Mouse (Mus musculus) heart, embryonic 12.5 days (tissue): ENCODE results near the gene Mllt10. TPM values are rescaled to one million over a fixed set of nuclear protein-coding genes. Genes with fewer than 3 reads are reported as not detected.

Experiments
- ATAC-seq: fragments of 200-750 bp; cut with Nextera tagmentation; 2 replicates; pipeline ENCODE4 v1.8.0; 2017; ENCODE audit warnings: moderate TSS enrichment, moderate library complexity; ENCODE audit not compliant: insufficient number of reproducible peaks, low FRiP score
- H3K27ac ChIP-seq: fragments of 300-500 bp; sonication (generic); 2 replicates; pipeline ENCODE4 v1.5.1; 2016; ENCODE audit warnings: mild to moderate bottlenecking, moderate library complexity; ENCODE audit not compliant: poor library complexity, severe bottlenecking
- H3K27me3 ChIP-seq: fragments of 300-500 bp; sonication (generic); replicated peaks from 2 replicates; pipeline ENCODE4 v1.6.1; 2016; ENCODE audit warnings: mild to moderate bottlenecking, moderate library complexity
- H3K36me3 ChIP-seq: fragments of 300-500 bp; sonication (generic); 2 replicates; pipeline ENCODE4 v1.6.1; 2016; ENCODE audit warnings: mild to moderate bottlenecking, moderate library complexity
- H3K4me1 ChIP-seq: fragments of 300-500 bp; sonication (generic); replicated peaks from 2 replicates; pipeline ENCODE4 v1.6.1; 2016; ENCODE audit warnings: mild to moderate bottlenecking
- H3K4me2 ChIP-seq: fragments of 300-500 bp; sonication (generic); 2 replicates; pipeline ENCODE4 v1.6.1; 2016; ENCODE audit warnings: mild to moderate bottlenecking, moderate library complexity
- H3K4me3 ChIP-seq: fragments of 300-500 bp; sonication (generic); 2 replicates; pipeline ENCODE4 v1.5.1; 2016; ENCODE audit warnings: mild to moderate bottlenecking
- H3K9ac ChIP-seq: fragments of 300-500 bp; sonication (generic); 2 replicates; pipeline ENCODE4 v1.6.1; 2016; ENCODE audit warnings: mild to moderate bottlenecking, moderate library complexity
- H3K9me3 ChIP-seq: fragments of 300-500 bp; sonication (generic); replicated peaks from 2 replicates; pipeline ENCODE4 v1.6.1; 2016; ENCODE audit warnings: mild to moderate bottlenecking, moderate library complexity
- WGBS: fragments of 180-500 bp; shearing (Covaris S2); methylation state at CpG from one replicate; pipeline ENCODE4 v1.1.7; 2016; 5-methylcytosine and 5-hydroxymethylcytosine counted together
- polyA plus RNA-seq: library from polyadenylated mRNA; unstranded; fragments of >200 nt; fragmentation: Nextera tagmentation; extraction: Ambion mirVana; gene quantifications from 2 replicates; pipeline ENCODE4 v1.2.1, GENCODE M21; 2016

Gene Mllt10
- polyA plus RNA-seq, 1 experiment from 2014 or later = 37.1 TPM

GRCm38 (mm10) chr2:18176235-18176634 lies 121.2 kb downstream of the Mllt10 start:
- WGBS = 85% methylated on average over 3 of the region's 3 CpGs
- no peak overlapping the region for H3K4me3 ChIP-seq
- no peak overlapping the region for H3K27ac ChIP-seq
- peaks cover 46% of the 10 kb centered on the region for H3K36me3 ChIP-seq
- no peaks in the 10 kb centered on the region for H3K9me3 ChIP-seq
- H3K27me3 ChIP-seq = no peaks in the 10 kb centered on the region
- ATAC-seq = no peak
- 0 out of 2 replicates have a peak, but pooled peaks cover 4% of the 10 kb centered on the region for H3K4me1 ChIP-seq
- no peak overlapping the region for H3K4me2 ChIP-seq
- H3K9ac ChIP-seq = no peak overlapping the region

DNA sequence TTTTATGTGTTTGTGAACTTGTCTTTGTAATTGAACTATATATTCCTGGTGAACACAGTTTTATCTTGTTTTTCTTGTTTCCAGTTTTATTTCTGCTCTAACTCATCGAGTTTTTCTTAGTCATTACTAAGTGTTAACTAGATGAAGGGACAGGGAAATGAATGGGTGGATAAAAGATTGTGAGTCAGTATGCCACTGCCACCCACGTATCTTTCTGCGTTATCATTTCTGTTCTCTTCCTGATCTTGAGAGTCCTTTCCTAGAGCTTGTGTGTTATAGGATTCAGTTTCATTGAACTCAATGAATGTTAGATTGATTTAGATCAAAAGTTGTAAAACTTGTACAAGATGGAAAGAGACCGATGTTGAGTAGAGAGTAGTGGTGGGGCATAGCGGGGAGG lies 125.3 kb downstream of the Mllt10 start:
- 91% methylated on average over 5 of the region's 5 CpGs for WGBS
- no peak overlapping the region for H3K4me3 ChIP-seq
- H3K27me3 ChIP-seq = no peaks in the 10 kb centered on the region
- ATAC-seq = no peak
- no peaks in the 10 kb centered on the region for H3K9me3 ChIP-seq
- H3K9ac ChIP-seq = no peak overlapping the region
- no peaks in the 10 kb centered on the region for H3K4me1 ChIP-seq
- H3K36me3 ChIP-seq = peaks cover 61% of the 10 kb centered on the region
- H3K27ac ChIP-seq = no peak overlapping the region
- no peak overlapping the region for H3K4me2 ChIP-seq

- H3K27ac ChIP-seq = no peak overlapping the region
- H3K9ac ChIP-seq = no peak overlapping the region
- ATAC-seq = no peak
- H3K4me2 ChIP-seq = no peak overlapping the region
- WGBS = 92% methylated on average over 3 of the region's 3 CpGs
- H3K9me3 ChIP-seq = no peaks in the 10 kb centered on the region
- H3K4me3 ChIP-seq = no peak overlapping the region
- H3K36me3 ChIP-seq = peaks cover 64% of the 10 kb centered on the region
- no peaks in the 10 kb centered on the region for H3K4me1 ChIP-seq
- no peaks in the 10 kb centered on the region for H3K27me3 ChIP-seq
These were observed 126.6 kb downstream of the Mllt10 start for GRCm38 (mm10) chr2:18181631-18182030.

GRCm38 (mm10) chr2:18183079-18183478 lies 128.0 kb downstream of the Mllt10 start:
- no peak overlapping the region for H3K27ac ChIP-seq
- H3K27me3 ChIP-seq = no peaks in the 10 kb centered on the region
- peaks cover 70% of the 10 kb centered on the region for H3K36me3 ChIP-seq
- no peak for ATAC-seq
- H3K9ac ChIP-seq = no peak overlapping the region
- no peak overlapping the region for H3K4me3 ChIP-seq
- no peak overlapping the region for H3K4me2 ChIP-seq
- no peaks in the 10 kb centered on the region for H3K9me3 ChIP-seq
- no peaks in the 10 kb centered on the region for H3K4me1 ChIP-seq

- WGBS = 80% methylated on average over 2 of the region's 2 CpGs
These were observed 133.3 kb downstream of the Mllt10 start for GRCm38 (mm10) chr2:18188367-18188766.

DNA sequence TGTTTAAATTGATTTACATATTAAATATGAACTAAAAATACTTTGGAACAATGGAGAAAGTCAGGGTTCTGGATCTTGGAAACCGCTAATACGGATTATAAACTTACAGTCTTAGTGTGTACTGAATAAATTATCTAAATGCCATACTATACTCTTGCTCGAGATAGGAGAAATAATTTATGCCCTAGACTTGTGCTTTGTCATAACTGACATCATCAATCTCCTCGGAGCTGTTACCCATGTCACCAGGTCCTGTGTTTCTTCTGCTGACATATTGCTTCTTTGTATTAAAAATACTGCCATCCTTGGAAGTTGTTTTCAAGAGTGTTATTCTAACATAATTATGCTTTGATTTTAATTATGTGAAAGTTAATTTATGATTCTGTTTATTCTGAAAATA lies 140.2 kb downstream of the Mllt10 start:
- Histone ChIP-seq H3K36me3 (peaks cover 62% of the 10 kb centered on the region), H3K27ac (no peak overlapping the region), H3K4me1 (no peaks in the 10 kb centered on the region), H3K9ac (no peak overlapping the region), H3K27me3 (no peaks in the 10 kb centered on the region), H3K4me2 (no peak overlapping the region), H3K4me3 (no peak overlapping the region), H3K9me3 (no peaks in the 10 kb centered on the region)
- no peak for ATAC-seq
- 83% methylated on average over 4 of the region's 4 CpGs for WGBS

More at GRCm38 (mm10) chr2:18188367-18188766, 133.3 kb downstream of the Mllt10 start:
- no peaks in the 10 kb centered on the region for H3K27me3 ChIP-seq
- ATAC-seq = no peak
- H3K4me2 ChIP-seq = no peak overlapping the region
- H3K36me3 ChIP-seq = peaks cover 75% of the 10 kb centered on the region
- H3K27ac ChIP-seq = no peak overlapping the region
- no peak overlapping the region for H3K9ac ChIP-seq
- H3K9me3 ChIP-seq = no peaks in the 10 kb centered on the region
- H3K4me1 ChIP-seq = no peaks in the 10 kb centered on the region
- H3K4me3 ChIP-seq = no peak overlapping the region

DNA sequence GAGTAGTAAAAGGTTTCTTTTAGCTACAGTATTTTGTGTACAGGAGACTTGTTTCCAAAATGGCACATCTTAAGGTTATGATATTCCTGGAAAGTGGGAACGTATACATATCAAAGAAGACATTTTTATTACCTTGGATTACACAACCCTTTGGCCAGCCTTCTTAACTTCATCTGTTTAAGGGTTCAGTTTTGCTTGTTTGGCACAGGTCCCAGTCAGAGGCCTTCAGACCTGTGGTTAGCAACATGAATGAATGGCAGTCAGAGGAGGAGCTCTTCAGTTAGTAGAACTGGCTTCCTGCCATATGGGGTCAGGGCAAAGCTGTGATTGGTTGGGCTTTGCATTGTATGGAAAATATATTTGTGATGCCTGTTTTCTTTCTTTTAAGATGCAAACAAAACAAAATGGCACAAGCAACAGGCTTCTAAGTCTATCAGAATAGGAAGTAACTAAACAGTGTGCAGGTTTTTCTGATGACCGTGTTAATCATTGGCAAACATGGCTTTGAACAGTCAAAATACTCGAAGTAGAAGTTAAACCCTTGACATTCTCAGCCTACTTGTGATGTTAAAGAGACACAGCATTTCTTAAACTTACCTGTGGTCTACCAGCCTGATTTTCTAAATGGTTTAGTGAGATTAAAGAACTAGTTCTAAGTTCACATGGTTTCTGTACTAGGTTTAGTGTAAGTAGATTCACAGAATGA lies 140.8 kb downstream of the Mllt10 start:
- H3K27me3 ChIP-seq = no peaks in the 10 kb centered on the region
- no peaks in the 10 kb centered on the region for H3K4me1 ChIP-seq
- no peak overlapping the region for H3K27ac ChIP-seq
- no peak overlapping the region for H3K4me3 ChIP-seq
- no peaks in the 10 kb centered on the region for H3K9me3 ChIP-seq
- peaks cover 62% of the 10 kb centered on the region for H3K36me3 ChIP-seq
- no peak overlapping the region for H3K9ac ChIP-seq
- H3K4me2 ChIP-seq = no peak overlapping the region
- WGBS = 79% methylated on average over 3 of the region's 3 CpGs
- no peak for ATAC-seq

- ATAC-seq = no peak
- H3K27me3 ChIP-seq = no peaks in the 10 kb centered on the region
- peaks cover 66% of the 10 kb centered on the region for H3K36me3 ChIP-seq
- H3K9me3 ChIP-seq = no peaks in the 10 kb centered on the region
- no peak overlapping the region for H3K9ac ChIP-seq
- H3K27ac ChIP-seq = no peak overlapping the region
- 62% methylated on average over 1 of the region's 1 CpGs for WGBS
- no peak overlapping the region for H3K4me3 ChIP-seq
- H3K4me2 ChIP-seq = no peak overlapping the region
- no peaks in the 10 kb centered on the region for H3K4me1 ChIP-seq
These were observed 146.9 kb downstream of the Mllt10 start for GRCm38 (mm10) chr2:18201820-18202462.

DNA sequence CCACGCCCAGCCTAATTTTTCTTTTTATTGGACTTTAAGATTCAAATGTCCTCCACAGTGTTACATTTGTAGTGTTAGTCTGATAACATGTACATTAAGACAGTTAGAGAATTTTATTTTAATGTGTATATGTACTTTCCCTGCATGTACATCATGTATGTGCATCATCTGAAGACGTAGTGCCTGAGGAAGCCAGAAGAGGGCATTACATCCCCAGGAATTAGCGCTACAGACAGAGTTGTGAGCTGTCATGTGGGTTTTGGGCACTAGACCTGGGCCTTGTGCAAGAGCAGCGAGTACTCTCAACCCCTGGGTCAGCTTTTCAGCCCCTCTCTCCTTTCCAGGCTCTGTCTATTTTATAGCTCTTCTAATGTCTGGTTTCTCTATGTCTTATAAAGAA lies 147.9 kb downstream of the Mllt10 start:
- no peak for ATAC-seq
- no peaks in the 10 kb centered on the region for H3K4me1 ChIP-seq
- peaks cover 65% of the 10 kb centered on the region for H3K36me3 ChIP-seq

DNA sequence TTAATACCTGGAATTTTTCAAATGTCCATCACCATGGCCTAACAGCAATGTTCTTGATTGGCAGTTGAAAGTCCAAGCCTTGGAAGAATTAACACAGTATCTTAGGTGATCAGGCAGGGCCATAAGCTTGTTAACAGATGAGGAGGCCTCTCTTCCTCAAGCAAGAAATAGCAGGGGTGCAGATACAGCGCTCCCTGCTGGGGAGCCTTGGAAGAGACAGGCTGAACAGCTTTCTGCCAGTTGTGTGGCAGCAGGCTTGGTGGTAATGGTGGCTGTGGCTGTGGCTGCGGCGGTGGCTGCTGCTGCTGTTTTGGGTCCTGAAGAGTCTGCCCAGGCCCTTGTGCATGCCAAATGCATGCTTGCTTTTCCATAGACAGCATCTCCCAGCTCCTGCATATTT lies 150.1 kb downstream of the Mllt10 start:
- Histone ChIP-seq H3K4me3 (no peak overlapping the region), H3K9ac (no peak overlapping the region), H3K4me2 (no peak overlapping the region), H3K27me3 (no peaks in the 10 kb centered on the region), H3K4me1 (no peaks in the 10 kb centered on the region), H3K27ac (no peak overlapping the region), H3K9me3 (no peaks in the 10 kb centered on the region), H3K36me3 (peaks cover 67% of the 10 kb centered on the region)
- no peak for ATAC-seq
- WGBS = 85% methylated on average over 3 of the region's 3 CpGs

More for the DNA sequence above, 147.9 kb downstream of the Mllt10 start:
- H3K27ac ChIP-seq = no peak overlapping the region
- H3K9ac ChIP-seq = no peak overlapping the region
- no peaks in the 10 kb centered on the region for H3K27me3 ChIP-seq
- H3K4me3 ChIP-seq = no peak overlapping the region
- H3K9me3 ChIP-seq = no peaks in the 10 kb centered on the region
- no peak overlapping the region for H3K4me2 ChIP-seq
- WGBS = 98% methylated on average over 4 of the region's 4 CpGs

GRCm38 (mm10) chr2:18206811-18207210 lies 151.8 kb downstream of the Mllt10 start:
- H3K4me3 ChIP-seq = no peak overlapping the region
- no peaks in the 10 kb centered on the region for H3K4me1 ChIP-seq
- ATAC-seq = no peak
- no peaks in the 10 kb centered on the region for H3K9me3 ChIP-seq
- no peak overlapping the region for H3K4me2 ChIP-seq
- H3K27me3 ChIP-seq = no peaks in the 10 kb centered on the region
- peaks cover 70% of the 10 kb centered on the region for H3K36me3 ChIP-seq
- 91% methylated on average over 10 of the region's 10 CpGs for WGBS
- H3K27ac ChIP-seq = no peak overlapping the region
- H3K9ac ChIP-seq = no peak overlapping the region
